Mouse (Mus musculus) midbrain, embryonic 16.5 days (tissue): ENCODE measurements at regions not wholly inside any gene's neighbourhood (a gene's known extent, or its start where the extent isn't known, plus 50 kb on each side); places are given as distances from the start of the nearest gene placed in this dataset.

Source experiments
- ATAC-seq: fragments of 200-750 bp; cut with Nextera tagmentation; 2 replicates; pipeline ENCODE4 v1.8.0; 2017; ENCODE audit warnings: moderate TSS enrichment
- H3K27ac ChIP-seq: fragments of 300-500 bp; sonication (generic); 2 replicates; pipeline ENCODE4 v1.5.1; 2014; ENCODE audit warnings: mild to moderate bottlenecking, low read length, mixed read lengths
- H3K27me3 ChIP-seq: fragments of 300-500 bp; sonication (generic); 2 replicates; pipeline ENCODE4 v1.6.1; 2014; ENCODE audit warnings: low read depth, low read length, mixed read lengths; ENCODE audit not compliant: control insufficient read depth, insufficient read depth
- H3K36me3 ChIP-seq: fragments of 300-500 bp; sonication (generic); 2 replicates; pipeline ENCODE4 v1.6.1; 2014; ENCODE audit warnings: mild to moderate bottlenecking, low read length, moderate library complexity, mixed read lengths; ENCODE audit not compliant: control insufficient read depth, insufficient read depth
- H3K4me1 ChIP-seq: fragments of 300-500 bp; sonication (generic); 2 replicates; pipeline ENCODE4 v1.6.1; 2014; ENCODE audit warnings: mild to moderate bottlenecking, low read length, mixed read lengths; ENCODE audit not compliant: control insufficient read depth, insufficient read depth
- H3K4me2 ChIP-seq: fragments of 300-500 bp; sonication (generic); 2 replicates; pipeline ENCODE4 v1.6.1; 2014; ENCODE audit warnings: mild to moderate bottlenecking, low read length, mixed read lengths
- H3K4me3 ChIP-seq: fragments of 300-500 bp; sonication (generic); 2 replicates; pipeline ENCODE4 v1.5.1; 2014; ENCODE audit warnings: low read depth, mild to moderate bottlenecking, low read length, moderate library complexity, mixed read lengths
- H3K9ac ChIP-seq: fragments of 300-500 bp; sonication (generic); 2 replicates; pipeline ENCODE4 v1.6.1; 2014; ENCODE audit warnings: low read depth, low read length, mixed read lengths
- H3K9me3 ChIP-seq: fragments of 300-500 bp; sonication (generic); replicated peaks from 2 replicates; pipeline ENCODE4 v1.6.1; 2014; ENCODE audit warnings: mild to moderate bottlenecking, low read length, mixed read lengths; ENCODE audit not compliant: control insufficient read depth, poor library complexity, severe bottlenecking
- WGBS: fragments of 180-500 bp; shearing (Covaris S2); extraction: QIAGEN DNeasy Blood & Tissue Kit; methylation state at CpG from one replicate; pipeline ENCODE4 v1.1.7; 2014; 5-methylcytosine and 5-hydroxymethylcytosine counted together

DNA sequence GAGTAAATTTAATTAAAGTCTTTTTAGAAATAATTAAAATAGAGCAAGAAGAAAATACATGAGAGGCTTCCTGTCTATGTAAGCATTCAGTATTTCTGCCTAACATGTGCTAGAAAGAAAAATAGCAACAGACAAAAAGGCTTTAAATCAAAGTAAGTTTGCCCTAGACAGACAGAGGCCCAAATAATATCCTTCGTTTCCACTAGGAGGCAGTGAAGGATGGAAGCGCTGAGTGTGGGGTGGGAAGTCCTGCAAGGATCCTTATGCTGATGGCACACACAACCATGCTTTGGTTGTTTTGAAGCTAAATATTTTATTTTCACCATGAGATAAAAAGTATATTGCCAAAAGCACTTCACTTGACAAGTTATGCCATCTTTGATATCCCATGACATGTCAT is 527.1 kb upstream of the Hs3st1 start:
- H3K4me3 ChIP-seq: no peak overlapping the region
- H3K9ac ChIP-seq: no peak overlapping the region
- H3K4me2 ChIP-seq: no peak overlapping the region
- WGBS: 43% methylated on average over 2 of the region's 2 CpGs
- no peaks in the 10 kb centered on the region for H3K4me1 ChIP-seq
- no peak for ATAC-seq
- H3K27ac ChIP-seq: no peak overlapping the region
- H3K9me3 ChIP-seq: no peaks in the 10 kb centered on the region
- no peaks in the 10 kb centered on the region for H3K36me3 ChIP-seq
- H3K27me3 ChIP-seq: no peaks in the 10 kb centered on the region

DNA sequence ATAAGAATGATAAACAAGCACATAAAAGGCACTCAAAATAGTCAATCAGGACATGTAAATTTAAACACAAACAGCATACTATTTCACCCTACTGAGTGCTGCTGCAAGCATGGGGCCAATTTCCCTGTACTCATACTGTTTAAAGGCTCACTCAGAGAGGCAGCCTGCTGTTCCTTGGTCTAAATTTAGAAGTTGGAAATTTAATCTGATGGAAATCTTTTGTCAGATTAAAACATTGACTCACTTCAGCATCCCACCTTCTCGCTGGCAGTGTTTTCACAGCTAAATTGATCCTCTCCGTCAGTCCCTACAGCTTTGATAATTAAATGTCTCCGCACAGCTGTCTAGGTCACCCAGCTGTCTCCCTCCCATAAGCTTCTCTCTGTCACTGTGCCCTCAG is 491.4 kb upstream of the Hs3st1 start:
- 64% methylated on average over 3 of the region's 3 CpGs for WGBS
- Histone ChIP-seq H3K4me2 (no peak overlapping the region), H3K4me1 (no peaks in the 10 kb centered on the region), H3K27ac (no peak overlapping the region), H3K9ac (no peak overlapping the region), H3K36me3 (no peaks in the 10 kb centered on the region), H3K9me3 (no peaks in the 10 kb centered on the region), H3K27me3 (no peaks in the 10 kb centered on the region), H3K4me3 (no peak overlapping the region)
- ATAC-seq: no peak
